9 mouse cellular contexts compared by ENCODE assay signal in genomic region chrX:6091996-6092757, GRCm38 (mm10). TPM values are rescaled to one million over a fixed set of nuclear protein-coding genes. Genes with fewer than 3 reads are reported as not detected.
A peak's percentile ranks its signal among the peaks of the same experiment; 100 is the strongest.
DNase-seq lines count a peak whose midpoint lies in the region; ATAC-seq and TF ChIP-seq lines count a peak whose summit lies in the region.
"Had no signal": no experiment of that assay in that cellular context is flagged by ENCODE, and none has a peak within 500 bp of the region (broad histone marks: within the 10 kb centered on the region; RNA-seq: fewer than 3 reads in every experiment).

No protein-coding gene starts in this region.

- no peaks in the 10 kb centered on the region for H3K36me3 ChIP-seq in ES-E14 (ENCODE audit: control insufficient read depth, insufficient read depth, low read length, poor library complexity, severe bottlenecking)
- no peaks in the 10 kb centered on the region for H3K36me3 ChIP-seq in embryonic facial prominence, embryonic 15.5 days
- H3K36me3 ChIP-seq in intestine, embryonic 16.5 days (ENCODE audit: control insufficient read depth, insufficient read depth, low read length): no peaks in the 10 kb centered on the region
- H3K36me3 ChIP-seq in limb, embryonic 14.5 days (ENCODE audit: control insufficient read depth, insufficient read depth, low read length): no peaks in the 10 kb centered on the region

- 0 out of 2 replicates have a peak overlapping the region, but pooled peaks have one; percentile 38 for H3K9ac ChIP-seq in ES-E14 (ENCODE audit: insufficient read depth, low read depth, low read length, poor library complexity, severe bottlenecking)
- H3K9ac ChIP-seq in embryonic facial prominence, embryonic 15.5 days: no peak overlapping the region
- H3K9ac ChIP-seq in intestine, embryonic 16.5 days (ENCODE audit: low read depth, low read length): no peak overlapping the region
- no peak overlapping the region for H3K9ac ChIP-seq in limb, embryonic 14.5 days (ENCODE audit: low read depth, low read length, severe bottlenecking)

- DNase-seq in ES-E14 (ENCODE audit: low read depth, low spot score): peak; percentile 16
- DNase-seq in adrenal gland, postnatal 36 days: peak; percentile 54 to 57
- peak; percentile 2 for DNase-seq in limb, embryonic 14.5 days (ENCODE audit: low spot score)
- DNase-seq in right cerebral cortex, postnatal 14 days: peak; percentile 40
- no peak for DNase-seq in c-Kit-positive CD71-positive TER-119-positive erythroid progenitor cells, embryonic 14.5 days (ENCODE audit: low spot score)
- no peak for DNase-seq in spleen, postnatal 10 days (ENCODE audit: low spot score in 2 of 2)

- 13% methylated on average over 30 of the region's 30 CpGs for WGBS in embryonic facial prominence, embryonic 15.5 days
- WGBS in intestine, embryonic 16.5 days: 10% methylated on average over 25 of the region's 30 CpGs
- WGBS in limb, embryonic 14.5 days: 8% methylated on average over 27 of the region's 30 CpGs

- in situ Hi-C loops in ES-E14 (cut with MboI; ENCODE audit: low sequenced_read_pairs in 2 of 2, unreplicated experiment in 2 of 2): no loop called here

- H3K27me3 ChIP-seq in embryonic facial prominence, embryonic 15.5 days: peaks cover 4% of the 10 kb centered on the region; the same call in 1 of the 2 replicates
- H3K27me3 ChIP-seq in intestine, embryonic 16.5 days (replicated peaks; ENCODE audit: control insufficient read depth, insufficient read depth, low read length): no peaks in the 10 kb centered on the region
- H3K27me3 ChIP-seq in limb, embryonic 14.5 days (ENCODE audit: control insufficient read depth, insufficient read depth, low read length): no peaks in the 10 kb centered on the region

- no peak for TF ChIP-seq POLR2A in limb, embryonic 14.5 days (IDR thresholded peaks at IDR 0.05; ENCODE audit: borderline replicate concordance, extremely low read depth, insufficient read depth, insufficient read length)

- H3K4me3 ChIP-seq in ES-E14 (ENCODE audit: insufficient read depth in 1 of 2, low read depth in 1 of 2, low read length in 2 of 2, poor library complexity in 1 of 2, severe bottlenecking in 1 of 2): peak overlapping the region; percentile 53 to 54
- H3K4me3 ChIP-seq in embryonic facial prominence, embryonic 15.5 days (replicated peaks): peak overlapping the region; percentile 28
- peak overlapping the region; percentile 35 for H3K4me3 ChIP-seq in intestine, embryonic 16.5 days (ENCODE audit: low read length)
- H3K4me3 ChIP-seq in limb, embryonic 14.5 days (replicated peaks; ENCODE audit: low read length): peak overlapping the region; percentile 27
- H3K4me3 ChIP-seq: megakaryocyte, embryonic 14.5 days had no signal

- no peak; the same call in 1 of the 2 replicates for ATAC-seq in embryonic facial prominence, embryonic 15.5 days (ENCODE audit: insufficient number of reproducible peaks, low FRiP score, low TSS enrichment, low read depth)
- peak; percentile 84 for ATAC-seq in intestine, embryonic 16.5 days
- ATAC-seq in limb, embryonic 14.5 days (ENCODE audit: low FRiP score, low read depth): no peak

- no peaks in the 10 kb centered on the region for H3K9me3 ChIP-seq in ES-E14 (ENCODE audit: control insufficient read depth, insufficient read depth, low read depth, low read length)
- no peaks in the 10 kb centered on the region for H3K9me3 ChIP-seq in embryonic facial prominence, embryonic 15.5 days (replicated peaks)
- H3K9me3 ChIP-seq in intestine, embryonic 16.5 days (ENCODE audit: control insufficient read depth, low read length): no peaks in the 10 kb centered on the region
- H3K9me3 ChIP-seq in limb, embryonic 14.5 days (ENCODE audit: control insufficient read depth, low read length): no peaks in the 10 kb centered on the region

- H3K4me2 ChIP-seq in embryonic facial prominence, embryonic 15.5 days (replicated peaks): peak overlapping the region; percentile 49
- H3K4me2 ChIP-seq in intestine, embryonic 16.5 days (ENCODE audit: low read depth, low read length): peak overlapping the region; percentile 52
- H3K4me2 ChIP-seq in limb, embryonic 14.5 days (replicated peaks; ENCODE audit: low read depth, low read length, severe bottlenecking): peak overlapping the region; percentile 48

- H3K27ac ChIP-seq in ES-E14 (ENCODE audit: insufficient read depth, low read depth, low read length, poor library complexity, severe bottlenecking): no peak overlapping the region
- H3K27ac ChIP-seq in embryonic facial prominence, embryonic 15.5 days (replicated peaks): no peak overlapping the region
- no peak overlapping the region for H3K27ac ChIP-seq in intestine, embryonic 16.5 days (ENCODE audit: low read length)
- no peak overlapping the region for H3K27ac ChIP-seq in limb, embryonic 14.5 days (replicated peaks; ENCODE audit: low read depth, low read length)

- no peaks in the 10 kb centered on the region for H3K4me1 ChIP-seq in ES-E14 (ENCODE audit: control insufficient read depth in 2 of 2, insufficient read depth in 2 of 2, low read length in 2 of 2, poor library complexity in 1 of 2)
- no peaks in the 10 kb centered on the region for H3K4me1 ChIP-seq in embryonic facial prominence, embryonic 15.5 days
- no peaks in the 10 kb centered on the region for H3K4me1 ChIP-seq in intestine, embryonic 16.5 days (ENCODE audit: control insufficient read depth, insufficient read depth, low read length)
- no peaks in the 10 kb centered on the region for H3K4me1 ChIP-seq in limb, embryonic 14.5 days (ENCODE audit: control insufficient read depth, insufficient read depth, low read length)

TF ChIP-seq in ES-E14, 5 proteins besides CTCF, POLR2A, EP300 and RAD21:
- TF ChIP-seq MAFK (IDR thresholded peaks at IDR 0.05; ENCODE audit: insufficient read depth, low read depth, low read length) (no peak), ZNF384 (IDR thresholded peaks at IDR 0.05; ENCODE audit: low read depth, low read length) (peak; percentile 74)

RNA-seq across cellular contexts. Expression of gene AU022751, which starts 9.0 kb away (rescaled TPM):
- total RNA-seq in ES-E14 (2012; rRNA removed): 2.3 and 5.2 TPM in 2 replicates
- not detected for total RNA-seq in adrenal gland, postnatal 36 days (2021)
- polyA plus RNA-seq in embryonic facial prominence, embryonic 15.5 days (2015; fragmentation: Nextera tagmentation; extraction: Ambion mirVana): not detected in 2 replicates
- not detected in 2 replicates for polyA plus RNA-seq in intestine, embryonic 16.5 days (2015; fragmentation: Nextera tagmentation; extraction: Ambion mirVana)
- not detected in 2 replicates for polyA plus RNA-seq in limb, embryonic 14.5 days (2012; rRNA removed)
- polyA plus RNA-seq in limb, embryonic 14.5 days (2014; fragmentation: Nextera tagmentation; extraction: Ambion mirVana): not detected in 2 replicates

RNA-seq across cellular contexts. Expression of gene Nudt11, which starts 44.9 kb away (rescaled TPM):
- total RNA-seq in ES-E14 (2012; rRNA removed): 2.3 and 3.6 TPM in 2 replicates
- 10 to 100 TPM in 1 of 2 experiments, 1 to 10 TPM in 1; 4.9 to 23.4 TPM for total RNA-seq in adrenal gland, postnatal 36 days (2021)
- 2.7 and 4.3 TPM in 2 replicates for polyA plus RNA-seq in embryonic facial prominence, embryonic 15.5 days (2015; fragmentation: Nextera tagmentation; extraction: Ambion mirVana)
- polyA plus RNA-seq in intestine, embryonic 16.5 days (2015; fragmentation: Nextera tagmentation; extraction: Ambion mirVana): 1.5 and 1.9 TPM in 2 replicates
- polyA plus RNA-seq in limb, embryonic 14.5 days (2012; rRNA removed): 4.8 and 6.2 TPM in 2 replicates
- polyA plus RNA-seq in limb, embryonic 14.5 days (2014; fragmentation: Nextera tagmentation; extraction: Ambion mirVana): 5.1 and 5.7 TPM in 2 replicates

Comparison
In these comparisons a context has a peak if more than half of its experiments do, and no peak if none do; other contexts are left out.
1. DNase-seq: peak in ES-E14 (single experiment), adrenal gland, postnatal 36 days (2 of 2), limb, embryonic 14.5 days (single experiment) and right cerebral cortex, postnatal 14 days (single experiment); none in c-Kit-positive CD71-positive TER-119-positive erythroid progenitor cells, embryonic 14.5 days (single experiment) and spleen, postnatal 10 days (0 of 2).
2. Peak in every context shown above with its lines, with median percentiles within 50 percentile points of each other: H3K4me3 ChIP-seq and H3K4me2 ChIP-seq.